Mouse (Mus musculus) E14TG2a.4 (cell line): Measurements from ENCODE around the gene Phxr2.

ENCODE experiments used
- CTCF ChIP-seq: conservative IDR thresholded peaks from 2 replicates; pipeline ENCODE4 v1.5.1; 2014; ENCODE audit warnings: low read length
- NANOG ChIP-seq: IDR thresholded peaks from 2 replicates; pipeline ENCODE4 v1.6.1; 2014; ENCODE audit warnings: borderline replicate concordance, low read length, mixed read lengths

- TF ChIP-seq CTCF (no peak), NANOG (no peak)
These were observed 20.6 kb downstream of the Phxr2 start for GRCm38 (mm10) chr10:99105522-99105921.
